Mouse (Mus musculus) megakaryocyte, embryonic 14.5 days (primary cell): Measurements from ENCODE around the gene Bend3.

Experiments used
- FLI1 ChIP-seq: IDR thresholded peaks from 2 replicates; pipeline ENCODE4 v1.6.1; 2012; ENCODE audit warnings: low read length, inconsistent platforms, mixed read lengths
- GATA1 ChIP-seq: IDR thresholded peaks from 3 replicates; pipeline ENCODE4 v1.6.1; 2012; ENCODE audit warnings: mixed read lengths, low read length, inconsistent platforms, borderline replicate concordance

- TF ChIP-seq GATA1, result no peak
- TF ChIP-seq FLI1, result no peak
Observed at GRCm38 (mm10) chr10:43518368-43518767, 39.7 kb downstream of the Bend3 start.
